Mouse (Mus musculus) liver, embryonic 14.5 days (tissue): ENCODE results near the gene Gabbr2.

Experiments
- CTCF ChIP-seq: IDR thresholded peaks from 2 replicates; pipeline ENCODE4 v1.5.1; 2016; ENCODE audit warnings: antibody characterized with exemption, low read depth, control low read depth
- EP300 ChIP-seq: IDR thresholded peaks from 2 replicates; pipeline ENCODE4 v1.6.1; 2016; ENCODE audit warnings: antibody characterized with exemption, low read depth

- no peak for TF ChIP-seq CTCF
- no peak for TF ChIP-seq EP300
Observed at GRCm38 (mm10) chr4:47036486-47037320, 45.0 kb upstream of the Gabbr2 start.
